23 mouse cellular contexts compared by ENCODE assay signal in the genomic region with DNA sequence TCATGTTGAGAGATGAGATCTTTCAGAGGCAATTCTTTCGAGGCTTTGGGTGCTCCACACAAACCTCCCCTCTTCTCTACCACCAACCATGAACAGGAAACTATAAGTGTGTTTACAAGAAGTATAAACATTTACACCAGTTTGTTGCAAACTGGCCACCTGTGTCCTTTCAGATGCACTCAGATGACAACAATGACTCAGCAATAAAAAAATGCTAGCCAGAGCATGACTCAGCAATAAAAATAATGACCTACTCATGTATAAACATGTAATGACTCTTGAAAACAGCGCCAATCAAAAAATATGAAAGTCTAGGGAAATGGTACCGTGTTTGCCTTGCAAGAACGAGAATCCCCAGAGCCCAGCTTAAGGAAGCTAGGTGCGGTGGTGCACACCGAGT.
DNase-seq lines count a peak whose midpoint lies in the region; ATAC-seq lines count a peak whose summit lies in the region.
"Had no signal": no experiment of that assay in that cellular context is flagged by ENCODE, and none has a peak within 500 bp of the region (broad histone marks: within the 10 kb centered on the region; RNA-seq: fewer than 3 reads in every experiment).

No protein-coding gene starts in this region.

- no peaks in the 10 kb centered on the region for H3K9me3 ChIP-seq in hindbrain, embryonic 16.5 days (ENCODE audit: control insufficient read depth, low read length)
- H3K9me3 ChIP-seq: embryonic facial prominence, embryonic 13.5 days; hindbrain, embryonic 10.5 days; kidney, embryonic 15.5 days; lung, embryonic 15.5 days; midbrain, embryonic 15.5 days; neural tube, embryonic 12.5 days had no signal

- 93% methylated on average over 6 of the region's 6 CpGs for WGBS in hindbrain, embryonic 16.5 days

- no peak for ATAC-seq in hindbrain, embryonic 16.5 days
- no peak for ATAC-seq in megakaryocyte-erythroid progenitor cell, adult 5-6 weeks (replicated peaks; ENCODE audit: low FRiP score, low TSS enrichment, poor library complexity, severe bottlenecking)
- ATAC-seq: forebrain, embryonic 14.5 days; Patski had no signal

- no peak overlapping the region for H3K27ac ChIP-seq in hindbrain, embryonic 16.5 days (ENCODE audit: low read depth, low read length)
- H3K27ac ChIP-seq: embryonic facial prominence, embryonic 13.5 days; hindbrain, embryonic 10.5 days; kidney, embryonic 15.5 days; lung, embryonic 15.5 days; midbrain, embryonic 15.5 days; neural tube, embryonic 12.5 days; stomach, postnatal 0 days had no signal

- no peak overlapping the region for H3K4me3 ChIP-seq in hindbrain, embryonic 16.5 days (ENCODE audit: low read length)
- H3K4me3 ChIP-seq: embryonic facial prominence, embryonic 13.5 days; hindbrain, embryonic 10.5 days; kidney, embryonic 15.5 days; lung, embryonic 15.5 days; midbrain, embryonic 15.5 days; neural tube, embryonic 12.5 days had no signal

- DNase-seq in 416B (ENCODE audit: low read depth) (peak; percentile 65), adipocyte (ENCODE audit: low spot score) (peak; percentile 18)
- DNase-seq in CD4-positive helper T cell, adult 2 months (ENCODE audit: low read depth, low spot score) = peak; percentile 35
- DNase-seq in induced T-regulatory cell, adult 2 months (ENCODE audit: low read depth) = peak; percentile 75
- no peak for DNase-seq in cerebellum, postnatal 10 days
- no peak for DNase-seq in heart, postnatal 14 days
- DNase-seq: adrenal gland, adult 8-10 months; cerebellum, adult 11-12 months; cerebellum, postnatal 14 days; kidney, adult 11 months; kidney, postnatal 36 days; lung, postnatal 36 days had no signal

- no peak overlapping the region for H3K4me2 ChIP-seq in hindbrain, embryonic 16.5 days (ENCODE audit: low read length)
- H3K4me2 ChIP-seq: embryonic facial prominence, embryonic 13.5 days; kidney, embryonic 15.5 days; lung, embryonic 15.5 days; neural tube, embryonic 12.5 days had no signal

- intact Hi-C loops in heart, postnatal 14 days (cut with DNase I) = no loop called here

- peaks cover 15% of the 10 kb centered on the region for H3K27me3 ChIP-seq in hindbrain, embryonic 16.5 days (replicated peaks; ENCODE audit: control insufficient read depth, insufficient read depth, low read length)
- H3K27me3 ChIP-seq: kidney, embryonic 15.5 days; lung, embryonic 15.5 days; Patski had no signal

- no peaks in the 10 kb centered on the region; the same call in 1 of the 2 replicates for H3K4me1 ChIP-seq in hindbrain, embryonic 16.5 days (ENCODE audit: control insufficient read depth, insufficient read depth, low read depth, low read length)
- H3K4me1 ChIP-seq: lung, embryonic 15.5 days had no signal

- H3K36me3 ChIP-seq in hindbrain, embryonic 16.5 days (ENCODE audit: control insufficient read depth, insufficient read depth, low read length) = no peaks in the 10 kb centered on the region
- H3K36me3 ChIP-seq: embryonic facial prominence, embryonic 13.5 days; hindbrain, embryonic 10.5 days; kidney, embryonic 15.5 days; lung, embryonic 15.5 days; midbrain, embryonic 15.5 days; neural tube, embryonic 12.5 days had no signal

- H3K9ac ChIP-seq in hindbrain, embryonic 16.5 days (ENCODE audit: low read depth, low read length) = no peak overlapping the region
- H3K9ac ChIP-seq: embryonic facial prominence, embryonic 13.5 days; kidney, embryonic 15.5 days; lung, embryonic 15.5 days; midbrain, embryonic 15.5 days; neural tube, embryonic 12.5 days had no signal

Comparison
In these comparisons a context has a peak if more than half of its experiments do, and no peak if none do; other contexts are left out.
1. DNase-seq: peak in 416B (single experiment), CD4-positive helper T cell, adult 2 months (single experiment), adipocyte (single experiment) and induced T-regulatory cell, adult 2 months (single experiment); none in cerebellum, postnatal 10 days (0 of 2) and heart, postnatal 14 days (0 of 2).